Mouse (Mus musculus) heart, embryonic 11.5 days (tissue): ENCODE measurements around the gene AF067063. TPM values are rescaled to one million over a fixed set of nuclear protein-coding genes. Genes with fewer than 3 reads are reported as not detected.

Experiments used
- ATAC-seq: fragments of 200-750 bp; cut with Nextera tagmentation; replicated peaks from 2 replicates; pipeline ENCODE4 v1.8.0; 2017; ENCODE audit warnings: moderate library complexity; ENCODE audit not compliant: insufficient number of reproducible peaks, low FRiP score, low TSS enrichment
- H3K27ac ChIP-seq: fragments of 300-500 bp; sonication (generic); 2 replicates; pipeline ENCODE4 v1.5.1; 2014; ENCODE audit warnings: mild to moderate bottlenecking, low read depth, low read length
- H3K27me3 ChIP-seq: fragments of 300-500 bp; sonication (generic); 2 replicates; pipeline ENCODE4 v1.6.1; 2014; ENCODE audit warnings: mild to moderate bottlenecking, low read length, mixed read lengths; ENCODE audit not compliant: control insufficient read depth, insufficient read depth
- H3K36me3 ChIP-seq: fragments of 300-500 bp; sonication (generic); 2 replicates; pipeline ENCODE4 v1.6.1; 2014; ENCODE audit warnings: mild to moderate bottlenecking, low read length, moderate library complexity, mixed read lengths; ENCODE audit not compliant: control insufficient read depth, insufficient read depth
- H3K4me1 ChIP-seq: fragments of 300-500 bp; sonication (generic); 2 replicates; pipeline ENCODE4 v1.6.1; 2014; ENCODE audit warnings: low read length; ENCODE audit not compliant: control insufficient read depth, insufficient read depth
- H3K4me2 ChIP-seq: fragments of 300-500 bp; sonication (generic); 2 replicates; pipeline ENCODE4 v1.6.1; 2014; ENCODE audit warnings: mild to moderate bottlenecking, moderate library complexity
- H3K4me3 ChIP-seq: fragments of 300-500 bp; sonication (generic); 2 replicates; pipeline ENCODE4 v1.5.1; 2014; ENCODE audit warnings: low read depth, low read length
- H3K9ac ChIP-seq: fragments of 300-500 bp; sonication (generic); 2 replicates; pipeline ENCODE4 v1.6.1; 2014; ENCODE audit warnings: mild to moderate bottlenecking, low read depth, low read length, moderate library complexity
- H3K9me3 ChIP-seq: fragments of 300-500 bp; sonication (generic); replicated peaks from 2 replicates; pipeline ENCODE4 v1.6.1; 2016; ENCODE audit warnings: low read length; ENCODE audit not compliant: control insufficient read depth
- WGBS: fragments of 180-500 bp; shearing (Covaris S2); extraction: QIAGEN DNeasy Blood & Tissue Kit; methylation state at CpG from one replicate; pipeline ENCODE4 v1.1.7; 2014; ENCODE audit not compliant: insufficient replicate concordance; 5-methylcytosine and 5-hydroxymethylcytosine counted together
- polyA plus RNA-seq: library from polyadenylated mRNA; unstranded; fragments of >200 nt; fragmentation: Nextera tagmentation; extraction: Ambion mirVana; gene quantifications from 2 replicates; pipeline ENCODE4 v1.2.1, GENCODE M21; 2014

The AF067063 gene
- polyA plus RNA-seq, 1 experiment from 2014 or later, result not detected

DNA sequence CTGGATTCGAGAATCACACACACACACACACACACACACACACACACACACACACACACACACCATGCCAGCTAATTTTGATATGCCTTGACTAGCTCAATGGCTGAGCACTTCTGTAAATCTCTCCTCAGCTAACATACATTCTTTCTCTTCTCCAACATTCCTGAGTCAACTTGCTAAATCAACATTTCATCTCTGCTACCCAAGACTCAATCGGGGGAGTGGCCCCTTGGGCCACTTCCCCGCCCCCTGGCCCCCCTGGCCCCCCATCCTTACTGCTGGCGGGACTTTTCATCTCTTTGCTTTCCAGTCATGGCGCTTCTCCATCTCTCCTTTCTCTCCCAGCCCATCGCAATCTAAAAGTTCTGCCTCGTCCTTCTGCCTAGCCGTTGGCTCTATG, 13.2 kb downstream of the AF067063 start:
- Histone ChIP-seq H3K4me2 (no peak overlapping the region), H3K27me3 (no peaks in the 10 kb centered on the region), H3K4me3 (no peak overlapping the region), H3K27ac (no peak overlapping the region), H3K4me1 (no peaks in the 10 kb centered on the region), H3K36me3 (no peaks in the 10 kb centered on the region), H3K9me3 (no peaks in the 10 kb centered on the region), H3K9ac (no peak overlapping the region)
- no peak for ATAC-seq
- WGBS, result 50% methylated on average over 8 of the region's 8 CpGs

DNA sequence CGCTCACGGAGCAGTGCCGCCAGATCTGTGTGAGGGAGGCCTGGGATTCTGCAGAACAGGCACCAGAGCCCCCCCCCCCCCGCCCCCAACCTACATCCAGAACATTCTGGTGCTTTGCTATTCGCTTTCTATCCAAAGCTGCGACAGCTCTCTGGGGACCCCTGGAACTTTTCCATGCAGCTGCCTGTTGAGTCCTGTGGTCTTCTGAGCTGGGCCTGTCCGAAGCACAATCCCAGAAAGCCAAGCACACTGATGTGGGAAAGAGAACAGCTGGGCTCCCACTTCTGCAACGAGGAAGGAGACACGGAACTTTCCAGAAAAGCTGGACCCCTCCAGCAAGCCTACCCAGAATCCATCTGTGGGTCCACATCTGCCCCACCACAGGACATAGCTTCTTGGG, 20.0 kb downstream of the AF067063 start:
- Histone ChIP-seq H3K36me3 (no peaks in the 10 kb centered on the region), H3K4me2 (no peak overlapping the region), H3K9me3 (no peaks in the 10 kb centered on the region), H3K9ac (no peak overlapping the region), H3K4me1 (no peaks in the 10 kb centered on the region), H3K27me3 (no peaks in the 10 kb centered on the region), H3K27ac (no peak overlapping the region), H3K4me3 (no peak overlapping the region)
- WGBS, result 87% methylated on average over 9 of the region's 9 CpGs
- no peak for ATAC-seq

DNA sequence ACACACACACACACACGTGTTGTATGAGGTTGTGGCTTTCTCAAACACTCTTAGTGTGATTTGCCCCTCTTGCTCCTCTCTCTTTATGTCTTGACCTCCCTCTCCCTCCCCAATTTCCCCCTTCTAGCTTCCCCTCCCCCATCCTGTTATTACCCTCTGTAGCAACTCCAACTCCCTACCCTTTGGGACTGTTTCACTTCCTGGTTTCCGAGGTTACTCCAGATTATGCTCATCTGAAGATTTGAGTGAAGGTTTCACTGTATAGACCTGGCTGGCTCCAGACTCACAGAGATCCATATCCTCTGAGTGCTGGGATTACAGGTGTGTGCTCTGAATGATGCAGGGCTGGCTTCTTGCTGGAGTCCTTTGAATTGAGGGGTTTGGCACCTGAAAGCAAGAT, 21.1 kb downstream of the AF067063 start:
- WGBS, result 61% methylated on average over 2 of the region's 2 CpGs
- H3K9me3 ChIP-seq, result no peaks in the 10 kb centered on the region
- ATAC-seq, result no peak
- no peak overlapping the region for H3K4me3 ChIP-seq
- H3K36me3 ChIP-seq, result no peaks in the 10 kb centered on the region
- no peak overlapping the region for H3K4me2 ChIP-seq
- H3K27me3 ChIP-seq, result no peaks in the 10 kb centered on the region
- H3K27ac ChIP-seq, result no peak overlapping the region
- no peak overlapping the region for H3K9ac ChIP-seq
- H3K4me1 ChIP-seq, result no peaks in the 10 kb centered on the region

DNA sequence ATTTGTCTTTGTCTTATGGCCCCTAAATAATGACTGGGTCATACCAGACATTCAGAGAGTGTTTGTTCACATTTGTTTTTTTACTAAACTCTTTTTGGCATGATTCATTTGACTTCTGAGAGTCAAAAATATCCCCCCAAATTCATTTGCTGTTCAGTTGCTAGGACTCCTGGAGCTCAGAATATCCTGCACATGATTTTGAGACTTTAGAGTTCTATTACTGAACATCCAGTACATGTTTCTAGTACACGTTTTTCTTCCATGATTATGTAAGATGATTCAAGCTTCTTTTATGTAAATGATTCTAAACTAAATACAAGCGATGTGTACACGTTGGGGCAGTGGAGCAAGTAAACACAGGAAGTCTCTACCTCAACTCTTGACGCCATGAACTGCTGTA, 32.4 kb downstream of the AF067063 start:
- no peak overlapping the region for H3K4me3 ChIP-seq
- H3K4me1 ChIP-seq, result no peaks in the 10 kb centered on the region
- WGBS, result 63% methylated on average over 4 of the region's 4 CpGs
- H3K9me3 ChIP-seq, result no peaks in the 10 kb centered on the region
- H3K27ac ChIP-seq, result no peak overlapping the region
- H3K27me3 ChIP-seq, result no peaks in the 10 kb centered on the region
- H3K36me3 ChIP-seq, result no peaks in the 10 kb centered on the region
- H3K9ac ChIP-seq, result no peak overlapping the region
- no peak for ATAC-seq
- H3K4me2 ChIP-seq, result no peak overlapping the region

DNA sequence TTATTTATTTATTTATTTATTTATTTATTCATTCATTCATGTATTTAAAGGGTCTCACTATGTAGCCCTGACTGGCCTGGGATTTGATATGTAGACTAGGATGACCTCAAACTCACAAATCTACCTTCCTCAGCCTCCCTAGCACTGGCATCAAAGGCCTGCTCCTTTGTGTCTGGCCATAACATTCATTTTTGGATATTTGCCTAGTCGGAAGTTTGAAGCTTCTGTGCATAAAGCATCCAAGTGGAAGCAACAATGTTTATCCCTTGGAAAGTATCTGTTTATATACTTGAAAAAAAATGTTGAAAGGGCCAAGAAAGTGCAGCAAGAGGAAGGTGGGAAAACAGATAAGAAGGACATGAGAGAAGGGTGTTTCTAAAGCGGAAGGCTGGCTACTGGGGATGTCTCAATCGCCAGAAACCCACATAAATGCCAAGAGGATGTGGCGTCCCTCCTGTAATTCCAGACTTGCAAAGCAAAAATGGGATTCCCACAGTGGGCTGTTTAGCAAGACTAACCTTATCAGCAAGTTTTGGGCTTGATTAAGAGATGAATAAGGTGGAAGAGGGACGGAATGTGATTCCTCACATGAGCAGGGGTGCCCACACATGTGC, 37.1 kb downstream of the AF067063 start:
- Histone ChIP-seq H3K36me3 (no peaks in the 10 kb centered on the region), H3K27ac (no peak overlapping the region), H3K4me2 (no peak overlapping the region), H3K4me1 (peaks cover 6% of the 10 kb centered on the region; the same call in 1 of the 2 replicates), H3K4me3 (no peak overlapping the region), H3K9me3 (no peaks in the 10 kb centered on the region), H3K9ac (no peak overlapping the region), H3K27me3 (no peaks in the 10 kb centered on the region)
- no peak for ATAC-seq
- 65% methylated on average over 5 of the region's 5 CpGs for WGBS

DNA sequence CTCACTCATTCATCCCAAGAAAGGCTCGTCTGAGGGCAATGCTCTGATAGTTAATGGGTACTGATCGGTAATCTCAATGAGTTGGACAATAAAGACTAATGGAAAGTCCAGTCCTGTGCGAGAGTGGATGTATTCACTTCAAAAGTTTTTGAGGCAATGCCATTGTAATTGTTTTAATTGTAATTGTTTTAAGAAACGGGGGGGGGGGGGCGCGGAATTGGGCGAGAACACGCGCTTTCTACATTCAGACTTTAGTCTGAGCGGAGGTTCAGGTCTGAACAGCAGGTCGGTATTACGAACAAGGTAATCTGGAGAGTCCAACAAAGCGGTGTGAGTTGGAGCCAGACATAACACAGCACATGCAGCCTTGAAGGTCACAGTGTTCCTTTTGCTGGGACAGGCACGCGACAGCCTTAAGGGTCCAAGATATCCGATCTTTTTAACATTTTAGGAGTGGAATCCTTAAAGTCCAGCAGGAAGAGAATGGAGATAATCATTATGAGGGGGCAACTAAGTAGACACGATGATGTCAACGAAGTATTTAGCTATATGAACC, 38.4 kb downstream of the AF067063 start:
- H3K4me1 ChIP-seq, result peaks cover 6% of the 10 kb centered on the region; the same call in 1 of the 2 replicates
- no peak for ATAC-seq
- H3K9me3 ChIP-seq, result no peaks in the 10 kb centered on the region
- peak overlapping the region; percentile 96 for H3K9ac ChIP-seq
- 3% methylated on average over 18 of the region's 18 CpGs for WGBS
- H3K4me3 ChIP-seq, result peak overlapping the region; percentile 91
- H3K27ac ChIP-seq, result peak overlapping the region; percentile 96
- H3K27me3 ChIP-seq, result no peaks in the 10 kb centered on the region
- H3K4me2 ChIP-seq, result peak overlapping the region; percentile 91
- H3K36me3 ChIP-seq, result peaks cover 9% of the 10 kb centered on the region

DNA sequence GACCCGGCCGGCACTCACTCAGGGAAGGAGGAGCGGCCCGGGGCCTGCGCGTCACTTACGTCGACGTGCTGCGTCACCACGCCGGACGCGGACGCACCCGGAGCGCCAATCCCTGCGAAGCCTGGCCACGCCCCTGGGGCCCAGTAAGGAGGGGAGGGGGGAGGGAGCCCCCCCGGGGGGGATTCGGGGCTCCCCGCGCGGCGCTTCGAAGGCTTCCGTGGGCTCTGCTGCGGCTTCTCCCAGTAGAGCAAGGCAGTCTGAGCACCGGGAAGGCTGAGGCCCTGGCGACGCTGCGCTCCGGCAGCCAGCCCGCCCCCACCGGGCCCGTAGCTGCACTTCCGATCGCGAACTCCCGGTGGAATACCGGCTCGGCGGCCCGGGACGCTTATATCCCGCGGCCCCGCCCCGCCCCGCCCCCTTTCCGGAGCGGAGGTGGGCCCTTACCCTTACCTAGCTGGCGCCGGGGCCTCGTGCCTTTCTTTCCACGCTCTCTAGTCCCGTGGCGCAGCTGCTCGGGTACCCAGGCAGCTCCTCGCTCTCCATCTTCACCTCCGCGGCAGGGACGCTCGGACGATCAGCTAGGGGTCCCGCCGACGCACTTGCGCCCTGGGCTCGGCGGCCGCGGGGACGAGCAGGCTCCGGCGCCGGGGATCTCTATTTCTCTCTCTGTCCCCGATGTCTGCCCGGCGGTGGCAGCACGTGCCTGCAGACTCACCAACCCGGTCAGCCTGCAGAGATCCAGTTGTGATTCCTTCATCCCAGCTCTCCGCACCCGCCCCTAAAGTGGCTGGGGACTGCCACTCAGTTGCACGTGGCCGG, 39.0 kb downstream of the AF067063 start, which contains the start of gene Zfp131:
Gene Zfp131 (minus strand): TSS at position 129 of the 819 bp plus-strand sequence.
- H3K27me3 ChIP-seq, result no peaks in the 10 kb centered on the region
- peaks cover 11% of the 10 kb centered on the region for H3K36me3 ChIP-seq
- peak; percentile 97 for ATAC-seq
- H3K27ac ChIP-seq, result peak within 1 kb of the TSS; percentile 96
- H3K9ac ChIP-seq, result peak within 1 kb of the TSS; percentile 96
- no peaks in the 10 kb centered on the region for H3K9me3 ChIP-seq
- H3K4me2 ChIP-seq, result peak within 1 kb of the TSS; percentile 91
- WGBS, result under 1% methylated on average over 67 of the region's 86 CpGs
- H3K4me3 ChIP-seq, result peak within 1 kb of the TSS; percentile 91
- H3K4me1 ChIP-seq, result peaks cover 6% of the 10 kb centered on the region; the same call in 1 of the 2 replicates

DNA sequence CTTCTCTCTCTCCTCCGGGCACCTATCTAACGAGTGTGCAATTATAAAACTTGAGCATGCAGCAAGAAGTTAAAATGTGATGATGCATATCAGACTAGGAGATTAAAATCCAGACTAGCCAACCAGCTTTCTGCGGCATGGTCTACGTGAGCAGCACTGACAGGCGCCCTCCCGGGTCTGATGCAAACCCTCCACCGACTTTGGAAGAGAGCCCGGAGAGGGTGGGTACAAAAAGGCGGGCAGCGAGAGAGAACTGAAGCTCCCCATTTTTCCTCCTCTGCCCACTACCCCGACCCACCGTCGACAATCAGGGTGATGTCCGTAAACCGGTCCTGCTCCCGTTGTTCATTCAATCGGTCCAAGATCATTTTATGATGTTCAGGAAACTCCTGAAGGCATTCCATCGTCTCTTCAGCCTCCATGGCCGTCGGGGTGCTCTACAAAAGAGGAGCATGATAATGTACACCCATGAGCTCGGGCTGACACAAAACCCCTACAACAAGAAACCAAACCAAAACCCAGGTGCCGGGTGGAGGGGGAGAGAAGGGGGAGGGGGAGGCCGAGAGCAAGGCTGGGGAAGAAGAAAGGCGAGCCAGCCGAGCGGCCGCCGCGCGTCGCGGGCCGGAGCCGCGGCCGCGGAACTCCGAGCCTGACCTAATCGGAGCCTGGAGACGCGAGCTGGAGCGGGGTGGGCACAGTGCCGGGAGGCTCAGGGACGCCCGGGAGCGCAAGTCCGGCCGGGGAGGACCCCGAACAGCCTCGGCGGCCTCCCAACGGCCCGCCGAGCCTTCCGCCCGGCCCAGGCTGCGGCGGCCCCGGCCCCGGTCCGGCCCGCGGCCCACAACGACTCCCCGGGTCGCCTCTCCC, 39.9 kb downstream of the AF067063 start:
- ATAC-seq, result peak; percentile 68
- H3K9ac ChIP-seq, result peak overlapping the region; percentile 96
- 1% methylated on average over 49 of the region's 66 CpGs for WGBS
- peak overlapping the region; percentile 96 for H3K27ac ChIP-seq
- peaks cover 13% of the 10 kb centered on the region for H3K36me3 ChIP-seq
- H3K27me3 ChIP-seq, result no peaks in the 10 kb centered on the region
- peak overlapping the region; percentile 91 for H3K4me3 ChIP-seq
- no peaks in the 10 kb centered on the region for H3K9me3 ChIP-seq
- peaks cover 6% of the 10 kb centered on the region; the same call in 1 of the 2 replicates for H3K4me1 ChIP-seq
- H3K4me2 ChIP-seq, result peak overlapping the region; percentile 72
